Mouse (Mus musculus) small intestine, adult 2 months (tissue): ENCODE measurements around the gene Dnajc19. TPM values are rescaled to one million over a fixed set of nuclear protein-coding genes. Genes with fewer than 3 reads are reported as not detected.
"Not testable (repeated sequence)": the region's sequence is repeated elsewhere in the genome, so short reads cannot be mapped to it uniquely, and the experiment has no call there.

ENCODE experiments used
- H3K27ac ChIP-seq: fragments of 200-500 bp; 2 replicates; pipeline ENCODE4 v1.5.1; 2012; ENCODE audit warnings: low read depth, low read length, control low read depth, inconsistent platforms; ENCODE audit not compliant: insufficient read depth
- H3K27me3 ChIP-seq: fragments of 200-500 bp; 2 replicates; pipeline ENCODE4 v1.6.1; 2012; ENCODE audit warnings: mild to moderate bottlenecking, moderate library complexity, low read length, inconsistent platforms; ENCODE audit not compliant: control insufficient read depth, insufficient read depth
- H3K36me3 ChIP-seq: fragments of 200-500 bp; 2 replicates; pipeline ENCODE4 v1.6.1; 2012; ENCODE audit warnings: mild to moderate bottlenecking, low read length, control low read depth, inconsistent platforms; ENCODE audit not compliant: control insufficient read depth, insufficient read depth
- H3K4me1 ChIP-seq: fragments of 200-500 bp; 2 replicates; pipeline ENCODE4 v1.6.1; 2012; ENCODE audit warnings: low read length, inconsistent platforms, mixed read lengths; ENCODE audit not compliant: control insufficient read depth, insufficient read depth, insufficient read length
- H3K4me3 ChIP-seq: fragments of 200-500 bp; 2 replicates; pipeline ENCODE4 v1.5.1; 2012; ENCODE audit warnings: low read depth, mild to moderate bottlenecking, control low read depth, inconsistent platforms, low read length, moderate library complexity
- CTCF ChIP-seq: fragments of 200-500 bp; IDR thresholded peaks from 2 replicates; pipeline ENCODE4 v1.5.1; 2012; ENCODE audit warnings: low read depth, mild to moderate bottlenecking, control low read depth, inconsistent platforms, low read length, moderate library complexity, mixed read lengths; ENCODE audit not compliant: insufficient replicate concordance, insufficient read length; ENCODE audit errors: extremely low read depth
- POLR2A ChIP-seq: fragments of 200-500 bp; IDR thresholded peaks from 2 replicates; pipeline ENCODE4 v1.6.1; 2012; ENCODE audit warnings: low read depth, mild to moderate bottlenecking, control low read depth, inconsistent platforms, low read length, moderate library complexity
- WGBS: fragments of 180-500 bp; shearing (Covaris S2); methylation state at CpG from one replicate; pipeline ENCODE4 v1.1.7; 2018; 5-methylcytosine and 5-hydroxymethylcytosine counted together
- polyA plus RNA-seq: library from polyadenylated mRNA; depleted of rRNA; stranded (reverse); fragments of >200 nt; gene quantifications from 2 replicates; pipeline ENCODE4 v1.2.3, GENCODE M21; 2012

Dnajc19 gene
- polyA plus RNA-seq, 1 experiment, result 89.4 TPM

DNA sequence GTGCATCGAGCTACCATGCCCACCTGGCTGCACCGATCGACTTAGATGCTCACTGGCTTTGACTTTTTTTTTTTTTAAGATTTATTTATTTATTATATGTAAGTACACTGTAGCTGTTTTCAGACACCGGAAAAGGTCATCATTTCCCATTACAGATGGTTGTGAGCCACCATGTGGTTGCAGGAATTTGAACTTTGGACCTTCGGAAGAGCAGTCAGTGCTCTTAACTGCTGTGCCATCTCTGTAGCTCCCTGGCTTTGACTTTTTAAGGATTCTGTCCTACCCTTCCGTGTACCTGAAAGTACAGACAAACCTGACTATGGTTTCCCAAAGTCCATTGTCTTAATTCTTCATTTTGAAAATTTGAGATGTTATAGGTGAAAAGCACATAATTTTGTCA lies 8.4 kb downstream of the Dnajc19 start:
- H3K4me3 ChIP-seq, result no peak overlapping the region
- H3K36me3 ChIP-seq, result peaks cover 31% of the 10 kb centered on the region
- H3K27me3 ChIP-seq, result no peaks in the 10 kb centered on the region
- WGBS, result 86% methylated on average over 6 of the region's 6 CpGs
- no peak for TF ChIP-seq POLR2A
- no peak for TF ChIP-seq CTCF
- H3K27ac ChIP-seq, result no peak overlapping the region
- no peaks in the 10 kb centered on the region for H3K4me1 ChIP-seq

DNA sequence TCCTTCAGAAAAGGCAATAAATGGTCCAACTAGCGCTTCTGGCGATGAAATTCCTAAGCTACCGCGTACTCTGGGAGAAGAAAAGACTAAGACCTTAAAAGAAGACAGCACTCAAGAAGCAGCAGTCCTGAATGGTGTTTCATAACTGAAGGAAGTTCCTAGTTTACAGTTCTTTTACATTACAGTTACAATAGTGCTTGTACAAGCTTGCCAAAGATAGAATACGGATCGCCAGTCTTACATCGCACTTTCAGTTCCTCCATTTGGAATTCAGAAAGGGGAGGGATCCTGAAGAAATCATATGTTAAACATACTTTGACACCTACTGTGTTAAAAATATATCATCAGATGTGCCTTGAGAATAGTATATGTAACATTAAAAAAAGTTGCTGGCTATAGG lies 12.2 kb downstream of the Dnajc19 start:
- not testable (repeated sequence) for H3K27ac ChIP-seq, H3K4me1 ChIP-seq
- 94% methylated on average over 7 of the region's 7 CpGs for WGBS

DNA sequence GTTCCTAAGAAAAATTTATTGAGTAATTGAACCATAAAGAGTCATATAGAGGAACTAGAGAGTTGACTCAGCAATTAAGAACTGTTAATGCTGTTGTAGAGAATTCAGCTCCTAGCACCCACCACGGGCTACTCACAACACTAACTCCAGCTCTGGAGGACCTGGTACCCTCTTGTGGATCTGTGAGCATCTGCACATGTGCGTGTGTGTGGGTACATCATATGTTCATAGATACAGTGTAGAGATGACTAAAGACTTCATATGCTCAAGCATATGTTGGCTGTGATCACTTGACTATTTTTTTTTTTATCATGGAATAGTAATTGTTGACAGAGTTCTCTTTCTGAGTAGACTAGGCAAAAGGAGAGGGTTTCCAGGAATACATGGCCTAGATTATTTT lies 18.8 kb downstream of the Dnajc19 start:
- TF ChIP-seq CTCF (no peak), POLR2A (no peak)
- H3K4me1 ChIP-seq, result no peaks in the 10 kb centered on the region
- H3K36me3 ChIP-seq, result peaks cover 30% of the 10 kb centered on the region
- no peak overlapping the region for H3K4me3 ChIP-seq
- WGBS, result 90% methylated on average over 2 of the region's 2 CpGs
- no peaks in the 10 kb centered on the region for H3K27me3 ChIP-seq
- H3K27ac ChIP-seq, result no peak overlapping the region

More for the DNA sequence above, 12.2 kb downstream of the Dnajc19 start:
- H3K36me3 ChIP-seq, result peaks cover 26% of the 10 kb centered on the region
- not testable (repeated sequence) for H3K27me3 ChIP-seq, H3K4me3 ChIP-seq

DNA sequence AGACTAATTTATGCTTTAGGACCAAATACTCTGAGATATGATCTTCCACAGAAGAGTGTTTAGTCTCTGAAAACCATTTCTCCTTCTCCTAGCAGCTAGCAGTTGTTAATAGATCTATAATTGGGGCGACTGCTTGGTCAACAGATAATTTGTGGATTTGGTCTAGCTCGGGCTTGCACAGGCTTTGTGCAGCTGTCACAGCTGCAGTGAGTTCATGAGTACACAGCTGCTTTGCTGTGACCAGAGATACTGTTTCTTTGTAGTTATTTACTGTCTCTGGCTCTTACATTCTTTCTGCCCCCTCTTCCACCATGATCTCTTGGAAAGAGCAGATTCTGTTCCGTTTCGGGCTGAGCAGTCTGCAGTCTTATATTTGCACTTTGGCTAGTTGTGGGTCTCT lies 39.1 kb downstream of the Dnajc19 start:
- Histone ChIP-seq H3K27ac (no peak overlapping the region), H3K4me3 (no peak overlapping the region), H3K36me3 (peaks cover 15% of the 10 kb centered on the region), H3K27me3 (no peaks in the 10 kb centered on the region), H3K4me1 (no peaks in the 10 kb centered on the region)
- TF ChIP-seq CTCF (no peak), POLR2A (no peak)
- WGBS, result 83% methylated on average over 4 of the region's 4 CpGs

DNA sequence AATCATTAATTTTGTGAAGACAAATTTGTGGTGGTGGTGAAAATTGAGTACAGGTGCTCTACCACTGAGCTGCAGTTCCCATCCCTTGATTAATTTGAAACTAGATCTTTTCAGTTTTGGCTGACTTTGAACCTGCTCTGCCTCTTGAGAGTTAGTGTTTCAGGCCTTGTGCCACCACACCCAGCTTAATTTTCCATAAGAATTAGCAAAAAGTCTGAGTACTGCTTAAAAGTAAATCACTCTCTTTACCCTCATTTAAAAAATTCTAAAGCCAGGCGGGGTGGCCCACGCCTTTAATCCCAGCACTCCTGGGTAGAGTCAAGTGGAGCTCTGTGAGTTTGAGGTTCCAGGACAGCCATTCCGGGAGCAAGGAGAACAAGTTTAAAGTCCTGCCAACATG lies 45.4 kb downstream of the Dnajc19 start:
- Histone ChIP-seq H3K27me3 (no peaks in the 10 kb centered on the region), H3K27ac (no peak overlapping the region), H3K36me3 (0 out of 2 replicates have a peak, but pooled peaks cover 2% of the 10 kb centered on the region), H3K4me3 (no peak overlapping the region), H3K4me1 (0 out of 2 replicates have a peak, but pooled peaks cover 3% of the 10 kb centered on the region)
- 80% methylated on average over 3 of the region's 3 CpGs for WGBS
- TF ChIP-seq POLR2A (no peak), CTCF (no peak)

DNA sequence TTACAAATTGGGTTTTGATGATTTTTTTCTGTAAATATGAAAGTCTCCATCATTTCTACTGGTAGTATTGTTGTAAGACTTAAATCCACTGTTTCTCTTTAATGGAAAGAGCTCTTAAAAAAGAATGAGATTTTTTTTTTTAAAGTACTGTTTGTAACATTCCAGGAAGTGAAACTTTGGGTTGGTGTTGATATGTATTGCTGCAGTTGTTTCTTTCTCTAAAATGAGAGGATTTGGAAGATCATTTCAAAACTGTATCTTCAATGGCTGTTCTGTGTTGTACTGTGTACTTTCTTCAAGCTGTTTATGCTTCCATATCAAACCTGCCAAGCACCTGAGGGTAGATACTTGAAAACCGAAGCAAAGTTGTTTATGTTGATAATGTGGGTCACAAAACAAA lies 46.3 kb downstream of the Dnajc19 start:
- TF ChIP-seq CTCF (no peak), POLR2A (no peak)
- H3K36me3 ChIP-seq, result no peaks in the 10 kb centered on the region
- 41% methylated on average over 1 of the region's 1 CpGs for WGBS

DNA sequence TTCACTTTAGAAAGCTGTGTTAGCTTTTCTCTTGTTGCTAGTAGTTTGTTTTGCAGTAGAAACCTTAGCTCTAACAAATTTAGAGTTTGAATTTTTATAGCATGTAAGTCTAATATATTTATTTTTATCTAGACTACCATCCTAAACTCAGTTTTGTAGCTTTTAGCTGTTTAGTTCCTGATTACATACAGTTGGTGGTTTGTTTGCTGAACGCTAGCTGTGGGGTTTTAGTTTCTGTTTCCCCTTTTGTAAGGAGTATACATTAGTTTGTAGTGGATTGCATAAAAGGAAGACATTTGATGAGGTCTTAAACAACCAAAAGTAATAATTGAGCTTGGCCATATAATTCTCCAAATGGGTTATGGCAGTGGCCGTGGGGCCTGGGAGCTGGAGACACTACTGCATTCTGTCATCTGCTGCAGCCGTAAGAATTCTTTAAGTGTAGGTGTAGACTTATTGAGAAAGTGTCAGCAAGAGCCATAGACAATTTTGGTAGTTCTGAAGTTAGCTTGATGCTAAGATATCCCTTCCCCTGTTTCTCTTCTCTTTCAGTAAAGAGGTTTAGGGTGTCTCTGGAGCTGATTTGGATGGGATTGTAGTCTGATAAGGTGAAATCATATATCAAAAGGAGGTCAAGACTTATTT lies 47.3 kb downstream of the Dnajc19 start:
- Histone ChIP-seq H3K27me3 (no peaks in the 10 kb centered on the region), H3K27ac (no peak overlapping the region), H3K4me1 (0 out of 2 replicates have a peak, but pooled peaks cover 3% of the 10 kb centered on the region), H3K4me3 (no peak overlapping the region), H3K36me3 (no peaks in the 10 kb centered on the region)
- TF ChIP-seq POLR2A (no peak), CTCF (no peak)
- WGBS, result 31% methylated on average over 3 of the region's 3 CpGs

More for the DNA sequence above, 46.3 kb downstream of the Dnajc19 start:
- Histone ChIP-seq H3K4me1 (0 out of 2 replicates have a peak, but pooled peaks cover 3% of the 10 kb centered on the region), H3K4me3 (no peak overlapping the region), H3K27ac (no peak overlapping the region), H3K27me3 (no peaks in the 10 kb centered on the region)
